Mouse (Mus musculus) gastrocnemius, adult 8-10 months (tissue): ENCODE results near the gene Cd2. TPM values are rescaled to one million over a fixed set of nuclear protein-coding genes. Genes with fewer than 3 reads are reported as not detected.

Experiments
- DNase-seq, 2 experiments: peaks; one replicate each; pipeline ENCODE4 v3.0.0; 2022; ENCODE audit warnings: low spot score in 2 of 2
- total RNA-seq, 4 experiments: library from RNA; stranded (reverse); gene quantifications; 2 replicates each; pipeline ENCODE4 v1.2.4; 2022

Gene Cd2
- total RNA-seq, 4 experiments from 2014 or later = not detected

DNA sequence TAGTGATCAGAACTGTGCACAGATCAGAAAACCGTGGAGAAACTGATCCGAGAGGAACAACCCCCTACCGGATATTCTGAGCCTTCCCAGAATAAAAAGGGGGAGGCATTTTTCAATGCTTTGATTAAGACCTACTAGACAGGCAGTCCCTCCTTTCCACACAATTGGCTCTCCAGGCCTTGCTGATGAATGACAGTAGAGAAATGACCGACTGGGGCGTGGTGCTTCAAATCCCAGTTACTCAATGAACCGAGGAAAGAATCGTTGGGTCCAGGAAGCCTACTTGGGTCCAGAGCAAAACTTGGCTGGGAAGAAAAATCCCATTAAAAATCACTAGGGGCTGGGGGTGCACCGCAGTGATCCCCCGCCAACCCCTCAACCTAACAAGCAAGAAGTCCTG, 57.5 kb downstream of the Cd2 start:
- no peak for DNase-seq

DNA sequence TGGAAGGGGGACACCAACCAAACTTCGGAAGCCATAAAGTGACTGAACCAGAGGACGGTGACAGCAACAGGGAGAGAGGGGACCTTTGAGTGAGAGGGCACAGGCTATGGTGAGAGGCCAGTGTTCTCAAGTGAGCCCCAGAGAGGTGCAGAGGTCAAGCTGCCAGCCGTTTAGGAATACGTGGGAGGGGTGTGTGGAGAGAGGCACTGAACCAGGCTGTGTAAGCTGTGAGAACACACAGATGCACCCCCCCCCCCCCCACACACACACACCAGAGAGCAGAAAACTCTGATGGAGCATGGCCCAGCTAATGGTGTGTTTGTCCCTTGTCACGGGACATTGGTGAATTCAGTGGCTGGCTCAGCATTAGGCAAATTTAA, 58.2 kb downstream of the Cd2 start:
- no peak for DNase-seq

DNA sequence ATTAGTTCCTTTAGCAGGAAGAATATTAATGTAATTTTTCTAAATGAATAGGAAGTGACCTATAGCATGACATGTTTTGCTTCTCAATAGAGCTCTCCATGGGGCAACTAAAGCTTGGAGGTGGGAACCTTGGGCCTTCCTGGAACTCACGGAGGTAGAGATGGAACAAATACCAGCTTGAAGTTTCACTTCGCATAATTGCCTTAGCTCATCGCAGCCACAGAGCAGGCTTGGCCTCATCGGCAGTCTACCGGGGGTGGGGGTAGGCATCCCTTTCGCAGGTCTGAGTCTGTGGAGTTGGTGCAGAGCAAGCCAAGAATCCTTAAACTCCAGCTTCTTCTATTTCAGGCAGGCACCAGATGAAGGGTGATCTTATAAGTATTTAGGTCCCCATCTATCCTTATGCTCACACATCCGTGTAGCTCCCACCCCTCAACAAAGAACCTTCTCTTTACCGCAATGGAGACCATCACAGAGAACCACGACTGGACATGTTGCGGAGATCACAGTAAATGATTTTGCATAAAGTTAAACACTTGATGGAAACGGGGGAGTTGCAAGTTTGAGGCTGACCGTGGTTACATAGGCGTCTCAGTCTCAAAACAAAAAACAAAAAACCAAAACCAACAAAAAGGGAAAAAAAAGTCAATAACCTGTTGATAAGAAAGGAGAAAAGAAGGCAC, 58.7 kb downstream of the Cd2 start:
- DNase-seq = no peak

DNA sequence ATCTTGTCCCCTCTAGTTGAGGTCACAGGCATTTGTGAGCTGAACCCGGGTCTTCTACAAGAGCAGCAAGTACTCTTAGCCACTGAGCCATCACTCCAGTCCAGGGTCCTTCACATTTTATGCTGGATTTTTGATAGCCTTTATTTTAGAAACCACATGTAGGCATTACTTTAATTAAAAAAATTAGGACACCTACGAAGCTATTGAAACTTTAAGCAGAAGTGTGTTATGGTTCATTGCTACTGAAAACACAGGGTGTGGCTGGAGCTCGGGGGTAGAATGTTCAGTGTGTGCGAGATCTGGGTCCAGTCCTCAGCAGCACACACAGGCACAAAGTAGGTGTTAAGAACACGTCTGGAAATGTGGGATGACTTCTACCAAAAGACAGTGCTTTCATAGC, 59.7 kb downstream of the Cd2 start:
- no peak for DNase-seq

Other genes starting within 250 kb of the Cd2 start
- 1 to 10 TPM; 4.5 to 6.3 (median 5.4) TPM for gene Ptgfrn, start 177.7 kb downstream of the Cd2 start, total RNA-seq
- 1 to 10 TPM; 3.1 to 4.4 (median 3.4) TPM for gene Igsf3, start 89.1 kb upstream of the Cd2 start, total RNA-seq